Mouse (Mus musculus) ES-E14 (cell line): ENCODE data around the gene Nasp.

Source experiments
- CHD2 ChIP-seq: IDR thresholded peaks from 2 replicates; pipeline ENCODE4 v1.6.1; 2014; ENCODE audit warnings: mild to moderate bottlenecking, low read depth, low read length, inconsistent platforms
- ZC3H11A ChIP-seq: IDR thresholded peaks from 2 replicates; pipeline ENCODE4 v1.6.1; 2012; ENCODE audit warnings: low read depth, mild to moderate bottlenecking, inconsistent platforms, low read length, borderline replicate concordance

DNA sequence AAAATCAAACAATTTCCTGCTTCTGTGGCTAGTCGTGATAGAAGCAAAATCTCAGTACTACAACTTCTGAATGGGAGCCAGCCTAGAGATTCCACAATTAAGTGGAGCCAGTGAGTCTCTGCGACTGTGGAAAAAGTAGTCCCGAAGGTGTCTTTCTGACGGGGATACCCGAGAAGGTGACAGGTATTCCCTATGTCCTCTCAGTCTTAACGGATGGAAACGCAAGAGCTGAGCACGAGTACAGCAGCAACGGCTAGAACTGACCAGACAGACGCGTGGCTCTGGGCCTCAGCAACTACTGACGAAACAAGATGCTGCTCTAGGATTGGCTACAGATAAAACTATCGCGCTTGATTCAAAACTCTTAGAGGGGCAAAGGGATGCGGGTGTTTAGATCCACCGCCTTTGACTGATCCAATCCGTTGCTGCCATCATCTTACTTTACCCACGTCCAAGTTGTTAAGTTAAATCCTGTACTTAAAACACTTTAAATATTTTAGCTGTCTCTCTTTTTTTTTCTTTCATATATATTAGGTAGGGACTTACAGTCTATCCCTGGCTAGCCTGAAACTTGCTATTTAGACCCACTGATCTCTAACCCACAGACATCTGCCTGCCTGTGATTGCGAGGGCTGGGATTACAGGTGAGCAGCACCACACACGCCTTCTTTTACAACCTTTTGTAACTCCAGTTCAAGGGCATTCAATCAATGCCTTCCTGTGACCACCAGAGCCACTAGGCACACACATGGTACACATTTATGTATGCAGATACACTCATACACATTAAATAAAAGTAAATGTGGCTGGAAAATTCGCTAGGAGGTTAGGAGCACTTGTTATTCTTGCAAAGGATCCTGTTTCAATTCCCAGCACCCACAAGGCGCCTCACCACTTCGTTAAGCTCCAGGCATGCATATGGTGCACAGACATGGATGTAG is at the start of gene Nasp:
- TF ChIP-seq CHD2: peak; percentile 94
- no peak for TF ChIP-seq ZC3H11A
